Mouse (Mus musculus) forebrain, embryonic 14.5 days (tissue): ENCODE measurements around the gene Baz2b. TPM values are rescaled to one million over a fixed set of nuclear protein-coding genes. Genes with fewer than 3 reads are reported as not detected.

Source experiments
- ATAC-seq: fragments of 200-750 bp; cut with Nextera tagmentation; 2 replicates; pipeline ENCODE4 v1.8.0; 2017; ENCODE audit warnings: mild to moderate bottlenecking, moderate library complexity
- DNase-seq: peaks from one replicate; pipeline ENCODE4 v3.0.0-alpha.2; 2015; ENCODE audit warnings: low spot score
- H3K27ac ChIP-seq: fragments of 300-500 bp; sonication (generic); 2 replicates; pipeline ENCODE4 v1.5.1; 2014; ENCODE audit warnings: low read depth, mild to moderate bottlenecking, control low read depth, low read length, moderate library complexity
- H3K27me3 ChIP-seq: fragments of 300-500 bp; sonication (generic); replicated peaks from 2 replicates; pipeline ENCODE4 v1.6.1; 2014; ENCODE audit warnings: low read length, control low read depth, mixed read lengths; ENCODE audit not compliant: control insufficient read depth, insufficient read depth
- H3K36me3 ChIP-seq: fragments of 300-500 bp; sonication (generic); 2 replicates; pipeline ENCODE4 v1.6.1; 2014; ENCODE audit warnings: low read length, control low read depth; ENCODE audit not compliant: control insufficient read depth, insufficient read depth
- H3K4me1 ChIP-seq: fragments of 300-500 bp; sonication (generic); 2 replicates; pipeline ENCODE4 v1.6.1; 2014; ENCODE audit warnings: antibody characterized with exemption, low read length, control low read depth; ENCODE audit not compliant: control insufficient read depth, insufficient read depth
- H3K4me2 ChIP-seq: fragments of 300-500 bp; sonication (generic); 2 replicates; pipeline ENCODE4 v1.6.1; 2014; ENCODE audit warnings: mild to moderate bottlenecking, control low read depth, low read length
- H3K4me3 ChIP-seq: fragments of 300-500 bp; sonication (generic); 2 replicates; pipeline ENCODE4 v1.5.1; 2014; ENCODE audit warnings: low read depth, low read length, control low read depth
- H3K9ac ChIP-seq: fragments of 300-500 bp; sonication (generic); 2 replicates; pipeline ENCODE4 v1.6.1; 2014; ENCODE audit warnings: mild to moderate bottlenecking, low read length, control low read depth, moderate library complexity
- H3K9me3 ChIP-seq: fragments of 300-500 bp; sonication (generic); replicated peaks from 2 replicates; pipeline ENCODE4 v1.6.1; 2016; ENCODE audit warnings: low read length, control low read depth, mixed read lengths; ENCODE audit not compliant: control insufficient read depth
- WGBS: fragments of 180-500 bp; shearing (Covaris S2); extraction: QIAGEN DNeasy Blood & Tissue Kit; methylation state at CpG from one replicate; pipeline ENCODE4 v1.1.7; 2014; 5-methylcytosine and 5-hydroxymethylcytosine counted together
- polyA plus RNA-seq: library from polyadenylated mRNA; unstranded; fragments of >200 nt; fragmentation: Nextera tagmentation; extraction: Ambion mirVana; gene quantifications from 2 replicates; pipeline ENCODE4 v1.2.1, GENCODE M21; 2014

Gene Baz2b
- polyA plus RNA-seq, 1 experiment from 2014 or later: 40.4 TPM

DNA sequence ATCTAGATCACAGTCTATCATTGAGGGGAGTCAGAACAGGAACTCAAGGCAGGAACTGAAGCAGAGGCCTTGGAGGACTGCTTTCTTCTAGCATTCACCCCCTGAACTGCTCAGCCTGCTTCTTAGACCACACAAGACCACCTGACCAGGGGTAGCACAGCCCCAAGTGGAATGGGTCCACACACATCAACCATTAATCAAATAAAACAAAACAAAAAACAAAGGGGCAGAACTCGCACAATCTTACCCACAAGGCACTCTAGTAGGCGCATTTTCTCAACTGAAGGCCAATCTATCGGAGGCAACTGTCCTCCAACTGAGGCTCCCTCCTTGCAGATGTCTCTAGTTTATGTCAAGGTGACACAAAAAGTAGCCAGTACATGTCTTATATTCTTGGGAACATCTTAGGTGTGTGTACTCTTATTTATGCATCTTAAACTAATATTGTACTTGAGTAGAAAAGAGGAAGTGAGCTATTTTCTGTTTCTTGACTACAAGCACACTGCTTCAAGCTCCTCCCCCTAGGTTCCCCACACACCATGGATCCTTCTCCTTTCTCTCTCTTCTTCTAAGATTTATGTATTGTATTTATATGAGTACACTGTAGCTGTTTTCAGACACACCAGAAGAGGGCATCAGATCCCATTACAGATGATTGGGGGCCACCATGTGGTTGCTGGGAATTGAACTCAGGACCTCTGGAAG is 189.9 kb downstream of the Baz2b start:
- Histone ChIP-seq H3K27me3 (no peaks in the 10 kb centered on the region), H3K9ac (no peak overlapping the region), H3K4me2 (no peak overlapping the region), H3K36me3 (no peaks in the 10 kb centered on the region), H3K4me1 (no peaks in the 10 kb centered on the region), H3K27ac (no peak overlapping the region), H3K4me3 (no peak overlapping the region), H3K9me3 (no peaks in the 10 kb centered on the region)
- ATAC-seq (no peak), DNase-seq (no peak)
- WGBS: 97% methylated on average over 3 of the region's 3 CpGs

DNA sequence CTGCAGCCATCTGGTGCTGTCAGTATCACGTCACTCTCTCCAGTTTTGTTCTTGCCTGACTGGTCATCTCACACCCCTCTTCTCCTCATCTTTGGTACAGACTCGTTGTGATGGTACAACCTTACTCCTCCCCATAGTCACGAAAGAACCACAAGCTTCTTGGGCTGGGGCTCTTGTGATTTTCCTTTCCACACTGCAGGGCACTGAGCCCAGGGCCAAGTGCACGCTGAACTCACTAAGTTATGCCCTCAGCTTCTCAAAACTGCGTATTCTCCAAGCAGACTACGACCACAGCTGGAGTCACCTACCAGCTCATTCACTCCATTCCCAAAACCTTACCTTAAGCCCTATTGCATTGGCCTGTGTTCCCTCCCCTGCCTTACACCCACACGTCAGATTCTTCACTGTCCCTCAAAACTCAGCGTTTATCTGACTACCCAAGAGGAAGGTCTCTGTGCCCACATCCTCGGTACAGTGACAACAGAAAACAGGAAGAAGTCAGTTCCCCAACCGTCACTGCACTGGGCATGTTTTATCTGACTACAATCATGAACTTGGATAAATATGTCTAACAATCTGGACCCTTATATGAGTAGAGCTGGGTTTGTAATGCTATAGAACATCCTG is 190.7 kb downstream of the Baz2b start:
- H3K4me2 ChIP-seq: no peak overlapping the region
- no peak for ATAC-seq
- H3K27me3 ChIP-seq: no peaks in the 10 kb centered on the region
- 87% methylated on average over 10 of the region's 10 CpGs for WGBS
- no peaks in the 10 kb centered on the region for H3K36me3 ChIP-seq
- H3K9me3 ChIP-seq: no peaks in the 10 kb centered on the region
- H3K27ac ChIP-seq: no peak overlapping the region
- no peak for DNase-seq
- H3K9ac ChIP-seq: no peak overlapping the region
- H3K4me1 ChIP-seq: no peaks in the 10 kb centered on the region
- H3K4me3 ChIP-seq: no peak overlapping the region

DNA sequence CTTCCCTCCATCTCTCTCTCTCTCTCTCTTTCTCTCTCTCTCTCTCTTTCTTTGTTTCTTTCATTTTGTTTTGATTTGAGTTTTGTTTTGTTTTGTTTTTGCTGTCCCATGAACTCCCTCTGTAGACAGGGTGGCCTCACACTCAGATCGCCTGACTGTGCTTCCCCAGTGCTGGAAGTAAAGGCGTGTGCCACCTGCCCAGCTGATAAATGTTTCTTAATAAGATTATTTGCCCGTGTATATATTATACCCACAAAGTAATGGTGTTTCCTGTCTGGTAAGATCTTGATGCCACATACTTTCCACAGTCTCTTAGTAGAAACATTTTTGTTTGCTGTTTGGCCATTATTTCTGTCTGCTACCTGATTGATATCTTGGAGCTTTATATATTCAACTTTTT is 198.1 kb downstream of the Baz2b start:
- ATAC-seq: no peak
- H3K4me3 ChIP-seq: no peak overlapping the region

DNA sequence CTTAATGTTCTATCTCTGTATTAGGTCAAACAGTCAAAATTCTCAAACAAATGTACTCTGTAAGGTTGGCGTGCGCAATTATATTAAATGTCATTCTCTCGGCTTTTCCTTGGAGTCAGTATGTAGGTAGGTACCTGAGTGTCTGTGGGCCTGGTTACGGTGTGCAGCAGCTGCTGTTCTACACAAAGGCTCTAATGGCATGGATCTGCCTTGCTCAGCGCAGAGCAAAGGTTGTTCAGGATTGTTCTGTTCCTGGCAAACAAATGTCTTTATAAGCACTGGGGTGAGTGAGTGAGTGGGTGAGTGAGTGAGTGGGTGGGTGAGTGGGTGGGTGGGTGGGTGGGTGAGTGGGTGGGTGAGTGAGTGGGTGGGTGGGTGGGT is 206.0 kb downstream of the Baz2b start:
- H3K4me3 ChIP-seq: no peak overlapping the region
- WGBS: 95% methylated on average over 5 of the region's 5 CpGs
- no peak for ATAC-seq

More for the DNA sequence above, 198.1 kb downstream of the Baz2b start:
- H3K27me3 ChIP-seq: no peaks in the 10 kb centered on the region
- H3K4me1 ChIP-seq: no peaks in the 10 kb centered on the region
- H3K36me3 ChIP-seq: no peaks in the 10 kb centered on the region
- 96% methylated on average over 3 of the region's 3 CpGs for WGBS
- no peaks in the 10 kb centered on the region for H3K9me3 ChIP-seq
- H3K9ac ChIP-seq: no peak overlapping the region
- H3K27ac ChIP-seq: no peak overlapping the region
- no peak for DNase-seq
- no peak overlapping the region for H3K4me2 ChIP-seq

DNA sequence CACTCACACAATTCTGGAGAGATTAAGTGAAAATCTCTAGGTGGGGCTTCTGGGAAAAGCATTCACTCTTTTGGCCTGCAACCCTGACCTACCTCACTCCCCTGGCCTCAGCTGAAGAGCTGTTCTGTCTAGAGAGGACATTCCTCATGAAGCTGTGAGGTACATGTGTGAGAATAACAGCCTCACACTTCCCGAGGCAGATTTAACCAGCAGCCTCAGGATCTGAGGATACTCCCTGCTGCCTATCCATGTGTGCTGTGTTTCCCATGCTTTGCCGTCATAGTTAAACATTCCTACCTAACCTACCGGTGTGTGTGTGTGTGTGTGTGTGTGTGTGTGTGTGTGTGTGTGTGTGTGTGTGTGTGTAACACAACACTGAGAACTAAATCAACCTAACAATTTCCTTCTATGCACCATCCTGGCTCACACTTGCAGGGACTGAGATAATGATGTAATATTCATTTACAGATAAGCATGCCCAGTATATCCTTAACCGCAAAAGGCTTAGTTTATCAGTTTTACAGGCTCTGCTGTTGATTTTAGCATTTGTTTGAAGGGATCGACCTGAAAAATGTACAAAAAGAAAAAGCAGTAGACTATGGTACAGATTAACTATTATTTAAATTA is 206.5 kb downstream of the Baz2b start:
- no peaks in the 10 kb centered on the region for H3K27me3 ChIP-seq
- no peak overlapping the region for H3K9ac ChIP-seq
- H3K4me3 ChIP-seq: no peak overlapping the region
- ATAC-seq (no peak), DNase-seq (no peak)
- peaks cover 30% of the 10 kb centered on the region; the same call in 1 of the 2 replicates for H3K36me3 ChIP-seq
- H3K9me3 ChIP-seq: no peaks in the 10 kb centered on the region
- 91% methylated on average over 5 of the region's 5 CpGs for WGBS
- no peak overlapping the region for H3K4me2 ChIP-seq
- H3K27ac ChIP-seq: no peak overlapping the region
- no peaks in the 10 kb centered on the region for H3K4me1 ChIP-seq

More for the DNA sequence above, 206.0 kb downstream of the Baz2b start:
- no peak overlapping the region for H3K27ac ChIP-seq
- H3K4me1 ChIP-seq: no peaks in the 10 kb centered on the region
- DNase-seq: no peak
- no peaks in the 10 kb centered on the region for H3K9me3 ChIP-seq
- no peak overlapping the region for H3K9ac ChIP-seq
- H3K4me2 ChIP-seq: no peak overlapping the region
- H3K36me3 ChIP-seq: peaks cover 30% of the 10 kb centered on the region; the same call in 1 of the 2 replicates
- H3K27me3 ChIP-seq: no peaks in the 10 kb centered on the region

DNA sequence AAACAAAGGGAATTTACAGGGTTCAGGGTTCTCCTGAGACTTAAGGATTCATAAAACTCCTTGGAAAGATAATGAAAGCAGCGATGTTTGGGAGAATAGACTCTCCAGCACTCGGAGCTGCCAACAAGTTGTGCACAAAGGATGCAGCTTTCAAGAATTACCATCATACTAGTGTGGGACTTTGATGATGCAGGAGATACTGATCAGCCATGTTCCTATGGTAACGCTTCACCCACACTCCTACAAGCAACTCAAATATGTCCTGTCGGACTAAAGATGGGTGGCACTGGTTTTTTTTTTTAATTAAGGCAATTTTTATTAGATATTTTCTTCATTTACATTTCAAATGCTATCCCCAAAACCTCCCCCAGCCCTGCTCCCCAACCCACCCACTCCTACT is 209.4 kb downstream of the Baz2b start:
- WGBS: 86% methylated on average over 4 of the region's 4 CpGs
- Histone ChIP-seq H3K27me3 (no peaks in the 10 kb centered on the region), H3K4me3 (no peak overlapping the region), H3K36me3 (peaks cover 23% of the 10 kb centered on the region; the same call in 1 of the 2 replicates), H3K9ac (no peak overlapping the region), H3K9me3 (no peaks in the 10 kb centered on the region), H3K27ac (no peak overlapping the region), H3K4me2 (no peak overlapping the region), H3K4me1 (no peaks in the 10 kb centered on the region)
- no peak for DNase-seq
- no peak for ATAC-seq

DNA sequence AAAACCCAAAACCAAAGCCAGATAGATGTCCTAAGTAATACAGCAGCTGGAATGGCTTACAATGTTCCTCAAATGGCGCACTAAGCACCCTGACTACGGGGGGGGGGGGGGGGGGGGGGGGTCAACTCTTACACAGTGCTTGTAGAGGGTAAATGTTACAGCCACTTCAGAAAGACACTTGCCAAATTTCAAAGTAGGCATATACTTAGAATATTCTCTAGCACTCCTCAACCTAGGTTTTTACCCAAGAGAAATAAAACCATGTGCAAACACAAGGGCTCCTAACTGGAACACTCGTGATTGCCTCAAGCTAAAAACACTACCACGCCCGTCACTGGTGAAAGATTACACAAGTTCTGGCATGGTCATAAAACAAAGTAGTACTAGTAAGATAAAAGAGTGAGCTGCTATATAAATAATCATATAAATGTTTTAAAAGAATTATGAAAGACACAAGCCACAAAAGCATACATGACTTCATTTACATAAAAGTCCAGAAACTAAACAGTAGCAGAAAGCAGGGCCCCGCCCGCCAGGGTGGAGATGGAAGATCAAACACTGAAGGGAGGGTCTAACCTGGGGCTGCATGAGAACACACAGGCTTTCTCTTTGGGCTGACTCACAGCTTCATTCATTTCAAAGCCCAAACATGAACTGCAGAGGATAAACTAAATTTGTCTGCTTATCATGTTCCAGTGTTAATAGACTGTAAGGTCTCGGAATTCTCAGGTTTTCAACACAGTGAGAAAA is 212.0 kb downstream of the Baz2b start:
- DNase-seq (no peak), ATAC-seq (no peak)
- no peaks in the 10 kb centered on the region for H3K4me1 ChIP-seq
- H3K4me2 ChIP-seq: no peak overlapping the region
- WGBS: 91% methylated on average over 8 of the region's 8 CpGs
- no peaks in the 10 kb centered on the region for H3K9me3 ChIP-seq
- peaks cover 16% of the 10 kb centered on the region; the same call in 1 of the 2 replicates for H3K36me3 ChIP-seq
- H3K27ac ChIP-seq: no peak overlapping the region
- no peak overlapping the region for H3K9ac ChIP-seq
- no peak overlapping the region for H3K4me3 ChIP-seq
- H3K27me3 ChIP-seq: no peaks in the 10 kb centered on the region

DNA sequence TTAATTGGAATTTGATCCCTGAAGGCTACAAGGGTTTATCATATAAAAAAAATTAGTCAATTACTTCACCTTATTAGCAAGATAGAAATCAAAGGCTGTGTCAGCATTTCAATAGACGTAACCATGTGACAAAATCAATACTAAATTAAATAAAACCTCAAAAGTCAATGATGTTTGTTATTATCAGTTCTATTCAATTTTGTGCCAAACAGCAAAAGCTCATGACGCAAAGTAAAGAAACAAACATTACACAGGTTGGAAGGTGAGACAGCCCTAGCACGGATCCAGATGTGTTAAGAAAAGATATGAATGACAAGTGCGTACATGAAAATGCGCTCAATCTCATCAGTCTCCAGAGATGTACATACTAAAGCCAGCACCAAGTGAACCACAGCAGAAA is 212.7 kb downstream of the Baz2b start:
- Histone ChIP-seq H3K36me3 (peaks cover 16% of the 10 kb centered on the region; the same call in 1 of the 2 replicates), H3K9me3 (no peaks in the 10 kb centered on the region), H3K9ac (no peak overlapping the region), H3K4me1 (no peaks in the 10 kb centered on the region), H3K27me3 (no peaks in the 10 kb centered on the region), H3K4me3 (no peak overlapping the region), H3K27ac (no peak overlapping the region), H3K4me2 (no peak overlapping the region)
- ATAC-seq (no peak), DNase-seq (no peak)
- WGBS: 92% methylated on average over 5 of the region's 5 CpGs
